Comparison of ENCODE assay signal across 7 mouse cellular contexts in the genomic region with DNA sequence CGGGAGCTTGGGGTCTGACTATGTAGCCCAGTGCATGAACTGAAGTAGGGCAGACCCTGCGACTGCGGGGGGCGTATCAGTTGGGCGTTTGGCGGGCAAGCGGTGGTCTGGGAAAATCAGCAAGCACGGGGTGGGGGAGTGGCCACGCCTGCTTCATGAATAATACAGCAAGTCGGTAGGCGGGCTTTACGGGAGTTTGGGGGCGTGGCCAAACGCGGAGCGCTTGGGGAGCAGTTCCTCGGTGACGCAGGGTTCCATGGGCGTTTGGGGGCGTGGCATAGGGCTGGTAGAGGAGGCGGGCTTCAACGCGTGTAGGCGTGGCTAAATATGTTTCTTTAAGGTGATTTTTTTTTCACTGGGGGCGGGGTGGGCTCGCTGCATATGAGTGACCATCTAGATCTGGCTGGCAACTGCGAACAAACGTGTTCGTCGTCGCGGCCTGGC. TPM values are rescaled to one million over a fixed set of nuclear protein-coding genes. Genes with fewer than 3 reads are reported as not detected.
DNase-seq lines count a peak whose midpoint lies in the region; ATAC-seq lines count a peak whose summit lies in the region.

No protein-coding gene starts in this region.

- peak overlapping the region; percentile 93 for H3K4me2 ChIP-seq in intestine, embryonic 16.5 days (ENCODE audit: low read depth, low read length)
- peak overlapping the region; percentile 80 for H3K4me2 ChIP-seq in midbrain, embryonic 13.5 days (replicated peaks)

- peak overlapping the region; percentile 95 for H3K27ac ChIP-seq in intestine, embryonic 16.5 days (ENCODE audit: low read length)
- peak overlapping the region; percentile 87 for H3K27ac ChIP-seq in limb, embryonic 10.5 days
- H3K27ac ChIP-seq in midbrain, embryonic 13.5 days: peak overlapping the region; percentile 91

- H3K36me3 ChIP-seq in intestine, embryonic 16.5 days (ENCODE audit: control insufficient read depth, insufficient read depth, low read length): peaks cover 11% of the 10 kb centered on the region
- peaks cover 37% of the 10 kb centered on the region for H3K36me3 ChIP-seq in limb, embryonic 10.5 days
- H3K36me3 ChIP-seq in midbrain, embryonic 13.5 days: peaks cover 34% of the 10 kb centered on the region

- peak overlapping the region; percentile 83 for H3K4me3 ChIP-seq in intestine, embryonic 16.5 days (ENCODE audit: low read length)
- peak overlapping the region; percentile 74 for H3K4me3 ChIP-seq in limb, embryonic 10.5 days
- peak overlapping the region; percentile 84 for H3K4me3 ChIP-seq in midbrain, embryonic 13.5 days (replicated peaks)

- under 1% methylated on average over 32 of the region's 32 CpGs for WGBS in intestine, embryonic 16.5 days
- WGBS in limb, embryonic 10.5 days: under 1% methylated on average over 32 of the region's 32 CpGs
- under 1% methylated on average over 32 of the region's 32 CpGs for WGBS in midbrain, embryonic 13.5 days

- peak; percentile 99 for DNase-seq in adrenal gland, adult 8-10 months
- peak; percentile 100 for DNase-seq in embryo, embryonic 9.5 days (ENCODE audit: extremely low spot score)
- peak; percentile 99 to 100 for DNase-seq in gastrocnemius, postnatal 4 days (ENCODE audit: low spot score in 2 of 2)
- DNase-seq in limb, embryonic 10.5 days (ENCODE audit: low spot score): peak; percentile 100
- DNase-seq in spleen, adult 12 weeks (ENCODE audit: low spot score): peak; percentile 98

- no peaks in the 10 kb centered on the region for H3K9me3 ChIP-seq in intestine, embryonic 16.5 days (ENCODE audit: control insufficient read depth, low read length)
- H3K9me3 ChIP-seq in limb, embryonic 10.5 days (replicated peaks): no peaks in the 10 kb centered on the region
- no peaks in the 10 kb centered on the region for H3K9me3 ChIP-seq in midbrain, embryonic 13.5 days

- H3K4me1 ChIP-seq in intestine, embryonic 16.5 days (ENCODE audit: control insufficient read depth, insufficient read depth, low read length): peaks cover 31% of the 10 kb centered on the region
- H3K4me1 ChIP-seq in limb, embryonic 10.5 days: peaks cover 32% of the 10 kb centered on the region
- peaks cover 36% of the 10 kb centered on the region for H3K4me1 ChIP-seq in midbrain, embryonic 13.5 days (replicated peaks)

- peak; percentile 71 for ATAC-seq in intestine, embryonic 16.5 days
- ATAC-seq in midbrain, embryonic 13.5 days: peak; percentile 77

- H3K27me3 ChIP-seq in intestine, embryonic 16.5 days (replicated peaks; ENCODE audit: control insufficient read depth, insufficient read depth, low read length): no peaks in the 10 kb centered on the region
- no peaks in the 10 kb centered on the region for H3K27me3 ChIP-seq in limb, embryonic 10.5 days (ENCODE audit: low read depth, poor library complexity, severe bottlenecking)
- H3K27me3 ChIP-seq in midbrain, embryonic 13.5 days: no peaks in the 10 kb centered on the region

- peak overlapping the region; percentile 71 for H3K9ac ChIP-seq in intestine, embryonic 16.5 days (ENCODE audit: low read depth, low read length)
- 0 out of 2 replicates have a peak overlapping the region, but pooled peaks have one; percentile 32 for H3K9ac ChIP-seq in midbrain, embryonic 13.5 days (replicated peaks)

RNA-seq across cellular contexts. Expression of a gene that starts 0.6 kb away (rescaled TPM):
- total RNA-seq in adrenal gland, adult 8-10 months (2022): 10 to 100 TPM; 25.2 to 38.3 (median 30.3) TPM
- total RNA-seq in gastrocnemius, postnatal 4 days (2021): 10 to 100 TPM; 16.1 to 18.2 TPM
- 16.6 and 17.7 TPM in 2 replicates for polyA plus RNA-seq in intestine, embryonic 16.5 days (2015; fragmentation: Nextera tagmentation; extraction: Ambion mirVana)
- 20.9 and 26.1 TPM in 2 replicates for polyA plus RNA-seq in limb, embryonic 10.5 days (2016; fragmentation: Nextera tagmentation; extraction: Ambion mirVana)
- 17.8 and 18.0 TPM in 2 replicates for polyA plus RNA-seq in midbrain, embryonic 13.5 days (2015; fragmentation: Nextera tagmentation; extraction: Ambion mirVana)

RNA-seq across cellular contexts. Expression of a gene that starts 10.9 kb away (rescaled TPM):
- 10 to 100 TPM; 77.1 to 86.6 (median 80.3) TPM for total RNA-seq in adrenal gland, adult 8-10 months (2022)
- 10 to 100 TPM; 57.6 to 60.7 TPM for total RNA-seq in gastrocnemius, postnatal 4 days (2021)
- 65.3 and 67.3 TPM in 2 replicates for polyA plus RNA-seq in intestine, embryonic 16.5 days (2015; fragmentation: Nextera tagmentation; extraction: Ambion mirVana)
- polyA plus RNA-seq in limb, embryonic 10.5 days (2016; fragmentation: Nextera tagmentation; extraction: Ambion mirVana): 45.4 and 46.6 TPM in 2 replicates
- 44.5 and 48.1 TPM in 2 replicates for polyA plus RNA-seq in midbrain, embryonic 13.5 days (2015; fragmentation: Nextera tagmentation; extraction: Ambion mirVana)

RNA-seq across cellular contexts. Expression of a gene that starts 11.1 kb away (rescaled TPM):
- 100 to 1,000 TPM; 352 to 405 (median 379) TPM for total RNA-seq in adrenal gland, adult 8-10 months (2022)
- 100 to 1,000 TPM; 162 to 184 TPM for total RNA-seq in gastrocnemius, postnatal 4 days (2021)
- polyA plus RNA-seq in intestine, embryonic 16.5 days (2015; fragmentation: Nextera tagmentation; extraction: Ambion mirVana): 320 and 328 TPM in 2 replicates
- polyA plus RNA-seq in limb, embryonic 10.5 days (2016; fragmentation: Nextera tagmentation; extraction: Ambion mirVana): 297 and 310 TPM in 2 replicates
- 370 and 392 TPM in 2 replicates for polyA plus RNA-seq in midbrain, embryonic 13.5 days (2015; fragmentation: Nextera tagmentation; extraction: Ambion mirVana)

RNA-seq across cellular contexts. Expression of a gene that starts 28.1 kb away (rescaled TPM):
- total RNA-seq in adrenal gland, adult 8-10 months (2022): 1,000 to 10,000 TPM; 1,217 to 1,378 (median 1,304) TPM
- 1,000 to 10,000 TPM; 1,604 to 1,674 TPM for total RNA-seq in gastrocnemius, postnatal 4 days (2021)
- polyA plus RNA-seq in intestine, embryonic 16.5 days (2015; fragmentation: Nextera tagmentation; extraction: Ambion mirVana): 991 TPM in 2 replicates
- polyA plus RNA-seq in limb, embryonic 10.5 days (2016; fragmentation: Nextera tagmentation; extraction: Ambion mirVana): 877 and 996 TPM in 2 replicates
- 680 and 755 TPM in 2 replicates for polyA plus RNA-seq in midbrain, embryonic 13.5 days (2015; fragmentation: Nextera tagmentation; extraction: Ambion mirVana)

RNA-seq across cellular contexts. Expression of a gene that starts 32.1 kb away (rescaled TPM):
- 100 to 1,000 TPM; 126 to 165 (median 148) TPM for total RNA-seq in adrenal gland, adult 8-10 months (2022)
- 100 to 1,000 TPM; 118 to 119 TPM for total RNA-seq in gastrocnemius, postnatal 4 days (2021)
- polyA plus RNA-seq in intestine, embryonic 16.5 days (2015; fragmentation: Nextera tagmentation; extraction: Ambion mirVana): 130 and 137 TPM in 2 replicates
- 126 and 143 TPM in 2 replicates for polyA plus RNA-seq in limb, embryonic 10.5 days (2016; fragmentation: Nextera tagmentation; extraction: Ambion mirVana)
- 152 and 155 TPM in 2 replicates for polyA plus RNA-seq in midbrain, embryonic 13.5 days (2015; fragmentation: Nextera tagmentation; extraction: Ambion mirVana)

Comparison
In these comparisons a context has a peak if more than half of its experiments do, and no peak if none do; other contexts are left out.
1. Peak in every context shown above with its lines: DNase-seq, ATAC-seq, H3K4me3 ChIP-seq and H3K27ac ChIP-seq.